Mouse (Mus musculus) kidney, embryonic 15.5 days (tissue): ENCODE measurements around the gene Cd164l2. TPM values are rescaled to one million over a fixed set of nuclear protein-coding genes. Genes with fewer than 3 reads are reported as not detected.

Experiments used
- ATAC-seq: fragments of 200-750 bp; cut with Nextera tagmentation; replicated peaks from 2 replicates; pipeline ENCODE4 v1.8.0; 2017; ENCODE audit warnings: moderate TSS enrichment; ENCODE audit not compliant: low FRiP score
- H3K27ac ChIP-seq: fragments of 300-500 bp; sonication (generic); 2 replicates; pipeline ENCODE4 v1.5.1; 2015; ENCODE audit warnings: mild to moderate bottlenecking, inconsistent platforms
- H3K27me3 ChIP-seq: fragments of 300-500 bp; sonication (generic); 2 replicates; pipeline ENCODE4 v1.6.1; 2015; ENCODE audit warnings: inconsistent platforms
- H3K36me3 ChIP-seq: fragments of 300-500 bp; sonication (generic); 2 replicates; pipeline ENCODE4 v1.6.1; 2015; ENCODE audit warnings: inconsistent platforms
- H3K4me1 ChIP-seq: fragments of 300-500 bp; sonication (generic); 2 replicates; pipeline ENCODE4 v1.6.1; 2015; ENCODE audit warnings: inconsistent platforms
- H3K4me2 ChIP-seq: fragments of 300-500 bp; sonication (generic); 2 replicates; pipeline ENCODE4 v1.6.1; 2015; ENCODE audit warnings: moderate library complexity, mild to moderate bottlenecking, inconsistent platforms
- H3K4me3 ChIP-seq: fragments of 300-500 bp; sonication (generic); replicated peaks from 2 replicates; pipeline ENCODE4 v1.5.1; 2015; ENCODE audit warnings: mild to moderate bottlenecking, inconsistent platforms
- H3K9ac ChIP-seq: fragments of 300-500 bp; sonication (generic); 2 replicates; pipeline ENCODE4 v1.6.1; 2015; ENCODE audit warnings: mild to moderate bottlenecking, inconsistent platforms
- H3K9me3 ChIP-seq: fragments of 300-500 bp; sonication (generic); replicated peaks from 2 replicates; pipeline ENCODE4 v1.6.1; 2016; ENCODE audit warnings: inconsistent platforms
- WGBS: fragments of 180-500 bp; shearing (Covaris S2); methylation state at CpG from one replicate; pipeline ENCODE4 v1.1.7; 2015; ENCODE audit warnings: mixed read lengths; 5-methylcytosine and 5-hydroxymethylcytosine counted together
- polyA plus RNA-seq: library from polyadenylated mRNA; unstranded; fragments of >200 nt; fragmentation: Nextera tagmentation; extraction: Ambion mirVana; gene quantifications from 2 replicates; pipeline ENCODE4 v1.2.1, GENCODE M21; 2015

Gene Cd164l2
- polyA plus RNA-seq, 1 experiment from 2014 or later: 8.2 TPM

DNA sequence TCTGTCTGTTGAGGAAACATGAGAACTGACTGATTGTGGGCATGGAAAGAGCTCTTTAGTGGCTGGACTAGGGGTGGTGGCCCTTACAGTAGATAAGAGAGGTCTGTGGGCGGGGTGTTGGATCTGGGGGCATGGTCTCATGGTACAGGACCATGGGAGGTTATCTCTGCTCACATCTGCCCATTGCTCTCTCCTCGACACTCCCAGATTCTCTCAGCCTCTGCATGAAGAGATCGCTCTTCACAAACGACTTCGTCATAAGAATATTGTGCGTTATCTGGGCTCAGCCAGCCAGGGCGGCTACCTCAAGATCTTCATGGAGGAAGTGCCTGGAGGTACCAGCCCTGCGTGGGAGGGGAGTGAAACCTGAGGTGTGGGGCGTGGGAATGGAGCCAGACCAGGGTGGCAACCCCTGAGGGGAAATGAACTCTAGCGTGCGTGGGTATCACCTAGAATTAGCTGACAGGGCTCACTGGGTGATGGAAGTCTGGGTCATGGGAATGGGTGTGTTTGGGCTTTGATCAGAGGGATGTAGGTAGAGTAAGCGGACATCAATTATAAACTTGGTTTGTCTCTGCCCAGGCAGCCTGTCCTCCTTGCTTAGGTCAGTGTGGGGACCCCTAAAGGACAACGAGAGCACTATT is 36.0 kb downstream of the Cd164l2 start:
- Histone ChIP-seq H3K27ac (no peak overlapping the region), H3K9me3 (no peaks in the 10 kb centered on the region), H3K4me3 (no peak overlapping the region), H3K9ac (no peak overlapping the region), H3K4me1 (peaks cover 49% of the 10 kb centered on the region), H3K4me2 (no peak overlapping the region), H3K27me3 (peaks cover 82% of the 10 kb centered on the region), H3K36me3 (no peaks in the 10 kb centered on the region)
- whole genome bisulfite sequencing: 61% methylated on average over 13 of the region's 13 CpGs
- ATAC-seq: peak; percentile 42; the same call in 1 of the 2 replicates

DNA sequence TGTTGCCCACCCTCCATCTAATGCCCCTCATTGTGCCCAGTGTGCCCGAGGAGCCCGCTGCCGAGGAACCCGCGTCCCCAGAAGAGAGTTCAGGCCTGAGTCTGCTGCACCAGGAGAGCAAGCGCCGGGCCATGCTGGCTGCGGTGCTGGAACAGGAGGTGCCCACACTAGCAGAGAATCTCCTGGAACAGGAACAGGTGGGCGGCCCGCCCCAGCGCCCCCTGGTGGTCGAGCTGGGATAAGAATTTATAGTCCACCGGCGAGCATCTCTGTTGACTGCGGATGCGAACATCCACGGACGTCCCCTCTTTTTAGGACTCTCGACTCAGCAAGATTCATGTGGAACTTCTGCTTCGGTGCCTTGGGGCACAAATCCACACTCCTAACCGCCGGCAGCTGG is 38.7 kb downstream of the Cd164l2 start:
- Histone ChIP-seq H3K4me1 (peaks cover 52% of the 10 kb centered on the region), H3K9me3 (no peaks in the 10 kb centered on the region), H3K4me3 (peak overlapping the region; percentile 43), H3K9ac (0 out of 2 replicates have a peak overlapping the region, but pooled peaks have one; percentile 41), H3K27ac (no peak overlapping the region), H3K4me2 (peak overlapping the region; percentile 83), H3K27me3 (peaks cover 76% of the 10 kb centered on the region), H3K36me3 (no peaks in the 10 kb centered on the region)
- WGBS: 4% methylated on average over 22 of the region's 22 CpGs
- no peak for ATAC-seq

DNA sequence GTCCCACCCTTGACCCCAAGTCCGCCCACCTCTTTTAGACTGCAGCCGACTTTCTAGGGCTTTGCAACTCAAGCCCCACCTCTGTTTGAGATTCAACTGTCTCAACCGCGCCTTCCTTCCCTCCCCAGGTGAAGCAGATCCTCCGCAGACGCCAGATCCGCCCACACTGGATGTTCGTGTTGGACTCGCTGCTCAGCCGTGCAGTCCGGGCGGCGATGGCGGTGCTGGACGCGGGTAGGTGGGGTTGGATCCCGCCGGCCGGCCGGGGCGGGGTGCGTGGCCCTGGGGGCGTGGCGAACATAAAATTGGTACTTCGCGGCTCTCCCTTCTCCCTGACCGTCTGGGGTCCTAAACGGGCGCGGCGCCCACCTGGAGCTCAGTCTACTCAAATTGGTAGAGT is 39.3 kb downstream of the Cd164l2 start:
- Histone ChIP-seq H3K9ac (0 out of 2 replicates have a peak overlapping the region, but pooled peaks have one; percentile 41), H3K4me3 (peak overlapping the region; percentile 43), H3K27ac (no peak overlapping the region), H3K4me1 (peaks cover 52% of the 10 kb centered on the region), H3K4me2 (peak overlapping the region; percentile 83), H3K36me3 (no peaks in the 10 kb centered on the region), H3K27me3 (peaks cover 78% of the 10 kb centered on the region), H3K9me3 (no peaks in the 10 kb centered on the region)
- ATAC-seq: no peak
- 3% methylated on average over 31 of the region's 31 CpGs for WGBS

DNA sequence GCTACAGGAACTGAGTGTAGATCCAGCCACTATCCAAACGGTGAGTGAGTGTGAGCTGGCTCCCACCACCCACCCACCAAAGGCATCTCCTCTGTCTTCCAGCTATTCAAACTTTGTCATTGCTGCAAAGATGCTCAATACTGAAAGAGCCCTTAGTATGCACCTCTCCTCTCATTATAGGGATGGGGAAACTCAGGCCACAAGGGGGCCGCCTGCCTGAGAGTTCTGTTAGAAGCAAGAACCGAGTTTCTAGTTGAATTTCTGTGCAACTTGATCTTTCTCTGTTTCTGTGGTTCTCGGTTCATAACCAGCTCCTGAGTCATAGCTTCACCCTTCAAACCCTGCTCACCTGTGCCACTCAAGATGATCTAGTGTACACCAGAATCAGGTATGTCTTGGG is 40.2 kb downstream of the Cd164l2 start:
- 54% methylated on average over 4 of the region's 4 CpGs for WGBS
- H3K4me3 ChIP-seq: no peak overlapping the region
- H3K27me3 ChIP-seq: peaks cover 78% of the 10 kb centered on the region
- peaks cover 53% of the 10 kb centered on the region for H3K4me1 ChIP-seq
- no peaks in the 10 kb centered on the region for H3K36me3 ChIP-seq
- no peak for ATAC-seq
- H3K27ac ChIP-seq: no peak overlapping the region
- H3K4me2 ChIP-seq: 0 out of 2 replicates have a peak overlapping the region, but pooled peaks have one; percentile 83
- no peaks in the 10 kb centered on the region for H3K9me3 ChIP-seq
- no peak overlapping the region for H3K9ac ChIP-seq

DNA sequence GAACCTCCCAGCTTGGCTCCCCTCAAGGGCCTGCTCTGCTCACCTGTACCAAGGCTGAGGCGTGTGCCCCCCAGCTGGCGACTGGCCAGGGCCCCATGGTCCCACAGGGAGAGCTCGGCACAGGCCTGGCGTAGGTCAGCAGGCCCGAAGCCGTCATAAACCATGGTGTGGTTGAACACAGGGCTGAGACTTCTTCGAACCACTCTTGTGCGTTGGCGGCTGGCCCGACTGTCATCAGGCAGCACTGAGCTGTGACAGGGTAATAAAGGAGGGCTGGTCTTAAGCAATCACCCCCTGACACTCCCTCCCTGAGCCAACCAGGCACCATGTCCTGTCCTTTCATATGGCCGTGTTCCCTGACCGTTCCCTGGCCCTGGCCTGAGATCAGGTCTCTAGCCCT is 41.5 kb downstream of the Cd164l2 start:
- Histone ChIP-seq H3K27ac (peak overlapping the region; percentile 33; the same call in 1 of the 2 replicates), H3K4me2 (no peak overlapping the region), H3K9me3 (no peaks in the 10 kb centered on the region), H3K27me3 (peaks cover 75% of the 10 kb centered on the region), H3K36me3 (no peaks in the 10 kb centered on the region), H3K9ac (no peak overlapping the region), H3K4me1 (peaks cover 49% of the 10 kb centered on the region), H3K4me3 (no peak overlapping the region)
- 28% methylated on average over 12 of the region's 12 CpGs for WGBS
- ATAC-seq: 0 out of 2 replicates have a peak, but pooled peaks have one; percentile 31

DNA sequence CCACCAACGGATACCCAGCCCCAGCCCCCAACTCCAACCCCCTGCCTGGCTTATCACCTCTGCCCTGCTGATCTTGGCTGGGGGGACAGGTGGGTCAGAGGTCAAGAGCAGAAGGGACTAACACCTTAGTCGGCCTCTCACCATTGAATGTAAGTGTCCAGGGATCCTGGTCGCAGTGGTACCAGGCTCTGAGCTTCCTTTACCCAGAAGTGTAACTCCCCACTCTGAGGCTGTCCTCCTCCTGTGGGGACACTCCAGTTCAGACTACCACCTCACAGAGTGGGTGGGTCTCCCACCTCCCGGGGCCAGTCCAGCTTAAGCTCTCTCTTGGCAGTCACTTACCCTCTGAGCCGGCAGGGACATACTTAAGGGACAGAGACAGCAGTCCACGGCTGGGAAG is 43.5 kb downstream of the Cd164l2 start:
- Histone ChIP-seq H3K36me3 (no peaks in the 10 kb centered on the region), H3K27me3 (peaks cover 59% of the 10 kb centered on the region), H3K9me3 (no peaks in the 10 kb centered on the region), H3K27ac (no peak overlapping the region), H3K4me3 (no peak overlapping the region), H3K4me1 (peaks cover 38% of the 10 kb centered on the region), H3K4me2 (no peak overlapping the region), H3K9ac (no peak overlapping the region)
- no peak for ATAC-seq
- WGBS: 72% methylated on average over 6 of the region's 6 CpGs

DNA sequence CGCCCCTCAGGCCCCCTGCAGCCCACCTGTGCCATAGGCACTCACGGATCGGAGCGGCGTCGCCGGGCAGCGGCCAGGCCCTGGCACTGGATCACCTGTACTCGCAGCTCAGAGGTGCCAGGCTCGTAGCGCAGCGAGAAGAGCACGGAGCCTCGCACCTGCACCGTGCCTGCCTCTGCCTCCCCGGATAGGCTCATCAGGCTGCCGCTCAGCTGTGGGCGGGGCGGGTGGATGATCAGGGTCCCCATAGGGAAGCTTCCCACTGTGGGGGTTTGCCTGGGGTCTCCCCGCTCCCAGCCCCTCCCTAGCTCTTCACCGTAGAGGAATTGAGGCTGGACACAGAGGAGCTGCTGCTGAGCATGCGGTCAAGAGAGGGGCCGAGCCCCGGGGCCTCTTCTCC is 44.9 kb downstream of the Cd164l2 start:
- 15% methylated on average over 24 of the region's 24 CpGs for WGBS
- peak overlapping the region; percentile 9 for H3K4me3 ChIP-seq
- H3K4me2 ChIP-seq: peak overlapping the region; percentile 49
- no peaks in the 10 kb centered on the region for H3K9me3 ChIP-seq
- H3K27ac ChIP-seq: no peak overlapping the region
- H3K27me3 ChIP-seq: peaks cover 44% of the 10 kb centered on the region
- peak overlapping the region; percentile 19; the same call in 1 of the 2 replicates for H3K9ac ChIP-seq
- H3K4me1 ChIP-seq: peaks cover 24% of the 10 kb centered on the region
- peak; percentile 47 for ATAC-seq
- no peaks in the 10 kb centered on the region for H3K36me3 ChIP-seq

DNA sequence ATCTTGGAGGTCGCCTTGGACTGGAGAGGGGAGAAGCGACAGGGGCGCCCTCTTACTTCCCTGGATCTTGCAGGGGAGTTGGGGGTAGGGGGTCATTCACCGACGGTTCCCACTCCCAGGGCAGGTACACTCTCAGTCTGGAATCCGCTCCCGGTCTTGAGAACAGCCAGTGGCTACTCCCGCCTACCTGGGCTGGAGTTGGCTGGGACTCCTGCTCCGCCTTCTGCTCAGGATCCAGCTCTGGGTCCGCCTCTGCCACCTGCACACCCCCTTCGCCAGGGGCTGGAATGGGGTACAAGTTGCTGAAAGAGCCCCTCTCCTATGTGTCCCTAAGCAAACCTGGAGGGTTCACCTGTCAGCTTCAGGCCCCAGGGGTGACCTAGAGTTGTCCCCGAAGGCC is 45.3 kb downstream of the Cd164l2 start:
- H3K36me3 ChIP-seq: no peaks in the 10 kb centered on the region
- H3K27me3 ChIP-seq: peaks cover 40% of the 10 kb centered on the region
- H3K4me1 ChIP-seq: peaks cover 22% of the 10 kb centered on the region
- peak overlapping the region; percentile 19; the same call in 1 of the 2 replicates for H3K9ac ChIP-seq
- no peaks in the 10 kb centered on the region for H3K9me3 ChIP-seq
- WGBS: 24% methylated on average over 12 of the region's 12 CpGs
- no peak overlapping the region for H3K27ac ChIP-seq
- peak overlapping the region; percentile 49 for H3K4me2 ChIP-seq
- H3K4me3 ChIP-seq: peak overlapping the region; percentile 9; the same call in 1 of the 2 replicates
- ATAC-seq: no peak; the same call in 1 of the 2 replicates

DNA sequence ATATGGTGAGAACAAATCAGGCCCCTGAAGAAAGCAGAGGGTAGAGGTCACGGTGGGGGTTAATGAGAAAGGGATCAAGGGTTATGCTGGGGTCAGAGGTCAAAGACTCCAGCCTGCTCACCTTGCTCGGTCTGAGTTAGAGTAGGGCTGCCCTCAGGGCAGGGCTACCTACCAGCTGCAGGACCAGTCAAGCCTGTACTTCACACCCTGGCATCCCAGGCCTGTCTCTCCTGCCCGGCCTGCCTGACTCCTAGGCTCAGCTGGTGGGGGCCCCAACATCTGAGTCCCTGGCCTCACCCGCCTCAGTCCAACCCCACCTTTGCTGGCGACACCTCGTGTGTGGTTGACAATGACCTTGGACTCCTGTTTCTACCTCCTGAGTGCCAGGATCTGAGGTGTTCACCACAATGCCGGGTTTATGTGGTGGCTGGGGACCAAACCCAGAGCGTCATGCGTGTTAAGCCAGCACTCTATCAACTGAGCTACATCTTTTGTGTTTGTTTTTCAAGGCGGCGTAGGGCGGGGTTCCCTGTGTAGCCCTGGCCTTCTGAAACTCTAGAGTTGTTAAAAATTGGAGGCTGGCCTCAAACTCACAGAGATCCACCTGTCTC is 46.0 kb downstream of the Cd164l2 start:
- ATAC-seq: no peak
- WGBS: 76% methylated on average over 12 of the region's 12 CpGs
- H3K9me3 ChIP-seq: no peaks in the 10 kb centered on the region
- H3K27ac ChIP-seq: no peak overlapping the region
- no peak overlapping the region for H3K4me3 ChIP-seq
- H3K27me3 ChIP-seq: peaks cover 35% of the 10 kb centered on the region
- no peak overlapping the region for H3K4me2 ChIP-seq
- H3K9ac ChIP-seq: no peak overlapping the region
- peaks cover 19% of the 10 kb centered on the region for H3K4me1 ChIP-seq
- H3K36me3 ChIP-seq: no peaks in the 10 kb centered on the region

DNA sequence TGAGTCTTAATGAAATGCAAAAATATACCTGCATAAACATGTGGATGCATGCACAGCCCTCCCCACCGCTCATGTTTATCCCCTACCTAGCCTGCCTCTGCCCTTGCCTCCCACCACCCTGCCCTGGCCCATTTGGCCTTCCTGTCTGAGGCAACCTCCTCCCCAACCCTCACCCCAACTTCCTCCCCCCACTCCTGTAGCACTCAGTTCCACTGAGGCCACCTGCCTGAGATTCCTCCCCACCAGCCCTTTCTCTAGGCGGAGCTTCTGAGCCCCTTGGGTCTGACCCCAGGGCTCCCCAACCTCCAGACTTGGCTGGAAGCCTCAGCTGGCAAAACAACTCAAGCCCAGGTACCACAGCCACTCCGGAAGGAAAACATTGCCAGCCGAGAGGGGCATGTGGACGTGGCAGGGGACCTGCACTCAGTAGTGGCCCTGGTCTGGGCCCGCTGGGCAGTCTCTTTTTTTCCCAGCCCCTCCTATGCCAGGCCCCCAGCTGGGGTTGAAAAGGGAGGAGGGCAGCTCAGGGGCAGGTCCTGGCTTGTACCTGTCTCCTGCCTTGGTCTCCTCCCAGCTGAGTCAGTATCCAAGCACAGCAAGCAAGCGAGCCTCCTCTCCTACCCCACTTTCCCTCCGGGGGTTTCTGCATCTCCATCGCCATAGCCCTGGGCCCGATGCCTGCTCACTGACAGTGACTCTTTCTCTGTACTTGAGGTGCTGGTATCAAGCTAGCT is 49.9 kb downstream of the Cd164l2 start:
- ATAC-seq: no peak
- peaks cover 32% of the 10 kb centered on the region for H3K36me3 ChIP-seq
- H3K4me1 ChIP-seq: peaks cover 4% of the 10 kb centered on the region
- WGBS: 52% methylated on average over 10 of the region's 10 CpGs
- H3K27me3 ChIP-seq: peaks cover 13% of the 10 kb centered on the region
- H3K4me3 ChIP-seq: no peak overlapping the region
- H3K9ac ChIP-seq: no peak overlapping the region
- H3K9me3 ChIP-seq: no peaks in the 10 kb centered on the region
- no peak overlapping the region for H3K4me2 ChIP-seq
- no peak overlapping the region for H3K27ac ChIP-seq

DNA sequence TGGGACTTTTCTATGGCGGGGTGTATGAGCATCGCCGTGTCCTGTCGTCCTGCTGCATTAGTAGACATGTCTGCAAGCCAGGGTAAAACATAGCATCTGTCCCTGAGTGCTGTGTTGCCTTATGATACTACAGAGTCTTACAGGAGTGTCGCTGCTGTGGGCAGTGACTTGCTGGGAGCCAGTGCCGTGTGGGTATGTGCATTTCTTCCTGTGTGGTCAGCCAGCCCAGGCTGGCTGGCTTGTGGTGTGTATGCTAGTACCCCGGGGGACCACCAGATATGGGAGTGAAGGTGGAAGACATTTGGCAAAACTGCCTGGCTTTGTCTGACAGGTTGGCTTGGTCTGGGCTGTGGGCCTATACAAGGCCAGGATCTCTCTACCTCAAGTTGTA is 50.4 kb downstream of the Cd164l2 start:
- no peak overlapping the region for H3K4me2 ChIP-seq
- no peak overlapping the region for H3K27ac ChIP-seq
- H3K27me3 ChIP-seq: peaks cover 7% of the 10 kb centered on the region; the same call in 1 of the 2 replicates
- no peak overlapping the region for H3K9ac ChIP-seq
- no peak for ATAC-seq
- peaks cover 37% of the 10 kb centered on the region for H3K36me3 ChIP-seq
- H3K4me3 ChIP-seq: no peak overlapping the region
- no peaks in the 10 kb centered on the region for H3K4me1 ChIP-seq
- WGBS: 70% methylated on average over 7 of the region's 7 CpGs
- H3K9me3 ChIP-seq: no peaks in the 10 kb centered on the region

DNA sequence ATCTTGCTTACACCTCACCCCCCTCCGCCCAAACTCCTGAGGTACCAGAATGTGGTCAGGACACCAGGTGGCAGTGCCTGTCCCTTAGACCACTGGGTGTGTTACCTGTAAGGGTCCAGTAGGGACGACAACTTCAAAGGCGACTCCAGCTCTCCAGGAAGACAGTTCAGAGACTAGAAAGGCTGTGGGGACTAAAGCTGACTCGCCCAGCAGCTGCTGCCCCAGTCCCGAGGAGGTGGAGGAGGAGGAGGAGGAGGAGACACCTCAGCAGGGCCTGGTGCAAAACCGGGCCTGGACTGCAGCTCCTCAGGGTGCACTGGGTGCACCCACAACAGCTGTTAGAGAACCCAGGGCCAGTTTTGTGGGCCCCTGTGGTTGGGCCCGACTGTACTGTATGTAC is 51.0 kb downstream of the Cd164l2 start, which contains the start of gene Sytl1:
Gene Sytl1 (minus strand): TSS at position 232 of the 400 bp plus-strand sequence.
- no peak within 1 kb of the TSS for H3K9ac ChIP-seq
- no peak within 1 kb of the TSS for H3K27ac ChIP-seq
- no peak within 1 kb of the TSS for H3K4me2 ChIP-seq
- H3K4me1 ChIP-seq: no peaks in the 10 kb centered on the region
- H3K4me3 ChIP-seq: no peak within 1 kb of the TSS
- H3K36me3 ChIP-seq: peaks cover 42% of the 10 kb centered on the region
- no peak for ATAC-seq
- WGBS: 34% methylated on average over 7 of the region's 7 CpGs
- no peaks in the 10 kb centered on the region for H3K9me3 ChIP-seq
- H3K27me3 ChIP-seq: peaks cover 2% of the 10 kb centered on the region; the same call in 1 of the 2 replicates
